Mouse (Mus musculus): ENCODE results near the gene Stmn1.

Gene Stmn1

GRCm38 (mm10) chr4:134468215-134468575, at the start of gene Stmn1:
Gene Stmn1 (plus strand): TSS chr4:134468320.
- DNase-seq (ENCODE audit: low read depth in 2 of 2, low spot score in 2 of 2): peak; percentile 73 to 80

- DNase-seq (ENCODE audit: low read depth in 2 of 2, low spot score in 2 of 2): no peak
Measured at GRCm38 (mm10) chr4:134421971-134422370, 46.1 kb upstream of the Stmn1 start.

DNA sequence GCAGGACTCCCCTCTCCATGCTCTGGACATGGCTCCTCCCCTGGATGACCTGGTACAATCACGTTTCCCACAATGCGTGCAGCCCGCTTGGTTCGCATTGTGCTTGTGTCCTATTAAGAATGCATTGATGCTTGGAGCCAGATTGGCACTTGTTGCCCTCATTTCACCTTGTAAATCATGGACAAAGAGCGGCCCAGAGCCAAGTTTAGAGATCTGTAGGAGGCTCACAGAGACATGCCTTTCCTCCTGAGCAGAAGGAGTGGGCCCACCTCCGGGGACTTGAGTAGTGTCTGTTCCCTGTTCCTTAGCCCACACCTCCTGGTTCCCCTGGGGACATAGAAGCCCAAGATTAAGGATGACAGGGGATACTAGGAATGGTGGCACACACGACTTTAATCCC, 44.2 kb upstream of the Stmn1 start:
- DNase-seq (ENCODE audit: low read depth in 2 of 2, low spot score in 2 of 2): no peak

DNA sequence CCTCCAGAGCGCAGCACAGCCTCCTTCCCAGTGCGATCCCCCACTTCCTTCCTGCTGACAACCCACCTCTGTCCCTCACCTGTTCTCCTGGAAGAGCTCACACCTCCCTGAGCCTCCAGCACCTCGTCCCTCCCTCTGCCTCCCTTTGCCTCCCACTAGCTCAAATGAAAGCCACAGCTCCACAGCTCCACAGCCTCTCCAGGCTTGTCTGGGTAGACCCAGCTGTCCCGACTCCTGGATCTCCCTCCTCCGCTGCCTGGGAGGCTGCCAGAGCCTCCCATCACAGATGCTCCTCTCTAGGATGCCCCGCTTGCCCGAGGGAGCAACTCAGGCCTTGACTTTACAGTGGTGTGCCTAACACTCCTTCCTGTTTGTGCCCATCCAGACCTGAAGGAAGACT, 43.0 kb upstream of the Stmn1 start:
- no peak for DNase-seq (ENCODE audit: low read depth in 2 of 2, low spot score in 2 of 2)

- DNase-seq (ENCODE audit: low read depth in 2 of 2, low spot score in 2 of 2): no peak
Measured at GRCm38 (mm10) chr4:134430381-134431004, 37.6 kb upstream of the Stmn1 start.

- no peak for DNase-seq (ENCODE audit: low read depth in 2 of 2, low spot score in 2 of 2)
Measured at GRCm38 (mm10) chr4:134432686-134433360, 35.3 kb upstream of the Stmn1 start.

DNA sequence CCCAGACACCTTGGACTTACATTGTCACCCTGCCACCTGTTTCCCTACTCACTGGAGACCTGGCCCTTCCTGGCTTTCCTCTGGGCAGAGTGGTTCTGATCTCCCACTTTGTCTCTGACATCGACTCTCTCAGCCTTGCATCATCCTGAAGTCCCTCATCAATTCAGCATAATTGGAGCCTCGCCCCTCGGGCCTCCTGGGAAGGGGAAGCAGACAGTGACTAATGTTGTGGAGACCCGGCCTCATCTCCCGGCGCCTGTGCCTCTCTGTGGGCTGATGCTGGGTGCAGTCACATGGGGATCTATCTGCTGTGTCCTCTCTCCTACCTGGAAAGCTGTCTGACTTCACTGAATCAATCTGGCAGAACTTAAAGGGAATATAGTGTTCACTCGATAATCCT, 31.9 kb upstream of the Stmn1 start:
- no peak for DNase-seq (ENCODE audit: low read depth in 2 of 2, low spot score in 2 of 2)

DNA sequence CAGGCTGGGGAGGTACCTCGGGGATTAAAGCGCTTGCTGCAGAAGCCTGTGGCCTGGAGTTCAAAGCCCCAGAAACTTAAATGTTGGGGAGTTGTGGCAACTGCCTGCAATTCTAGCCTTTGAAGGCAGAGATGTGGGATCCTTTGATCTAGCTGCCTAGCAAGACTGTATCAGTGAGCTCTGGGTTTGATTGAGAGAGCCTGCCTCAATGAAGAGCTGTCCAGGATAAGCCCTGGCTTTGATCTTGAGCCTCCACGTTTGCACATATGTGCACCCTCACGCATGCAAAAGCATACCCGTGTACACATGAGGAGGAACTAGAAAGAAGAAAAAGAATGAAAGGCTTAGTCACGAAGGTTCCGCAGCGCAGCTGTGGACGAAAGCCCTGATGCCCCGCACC, 31.5 kb upstream of the Stmn1 start:
- DNase-seq (ENCODE audit: low read depth in 2 of 2, low spot score in 2 of 2): peak in 1 of 2 experiments; percentile 10

GRCm38 (mm10) chr4:134439119-134439518, 29.0 kb upstream of the Stmn1 start:
- no peak for DNase-seq (ENCODE audit: low read depth in 2 of 2, low spot score in 2 of 2)

- no peak for DNase-seq (ENCODE audit: low read depth in 2 of 2, low spot score in 2 of 2)
Measured at GRCm38 (mm10) chr4:134439919-134440318, 28.2 kb upstream of the Stmn1 start.

DNA sequence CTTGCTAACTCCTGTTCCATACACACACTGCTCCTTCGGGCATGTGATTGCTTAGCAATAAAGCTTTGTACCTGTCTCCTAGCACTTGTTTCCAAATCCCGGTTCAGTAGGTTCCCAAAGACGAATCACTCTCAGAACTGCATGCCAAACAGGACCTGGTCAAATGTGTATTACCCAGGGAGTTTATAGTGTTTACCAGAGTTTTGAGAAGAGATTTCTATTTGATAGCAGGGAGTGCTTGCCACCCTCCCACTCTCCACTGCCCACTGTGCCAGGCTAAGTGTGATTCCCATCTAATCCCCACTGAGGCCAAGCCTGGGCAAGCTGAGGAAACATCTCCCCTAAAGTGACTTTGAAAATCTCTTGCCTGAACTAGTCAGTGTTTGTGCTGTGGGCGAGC, 25.9 kb upstream of the Stmn1 start:
- DNase-seq (ENCODE audit: low read depth in 2 of 2, low spot score in 2 of 2): no peak

DNA sequence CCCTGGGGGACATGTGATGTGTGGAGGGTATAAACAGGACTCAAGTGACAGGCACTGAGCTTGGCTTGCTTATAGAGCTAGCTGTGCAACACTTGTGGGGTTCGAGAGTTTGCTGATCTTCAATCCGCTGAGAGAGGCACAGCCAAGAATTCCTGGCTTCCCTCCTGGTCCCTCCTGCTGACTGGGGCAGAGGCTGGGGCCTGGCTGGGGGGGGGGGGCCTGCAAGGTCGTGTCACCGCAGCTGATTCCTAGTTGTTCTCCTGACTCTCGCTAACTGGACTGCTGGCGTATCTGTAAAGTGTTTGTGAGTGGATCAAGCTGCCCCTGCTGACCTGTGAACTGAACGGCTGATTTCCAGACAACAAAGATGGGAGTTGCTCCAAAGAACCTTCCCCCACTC, 24.5 kb upstream of the Stmn1 start:
- no peak for DNase-seq (ENCODE audit: low read depth in 2 of 2, low spot score in 2 of 2)

DNA sequence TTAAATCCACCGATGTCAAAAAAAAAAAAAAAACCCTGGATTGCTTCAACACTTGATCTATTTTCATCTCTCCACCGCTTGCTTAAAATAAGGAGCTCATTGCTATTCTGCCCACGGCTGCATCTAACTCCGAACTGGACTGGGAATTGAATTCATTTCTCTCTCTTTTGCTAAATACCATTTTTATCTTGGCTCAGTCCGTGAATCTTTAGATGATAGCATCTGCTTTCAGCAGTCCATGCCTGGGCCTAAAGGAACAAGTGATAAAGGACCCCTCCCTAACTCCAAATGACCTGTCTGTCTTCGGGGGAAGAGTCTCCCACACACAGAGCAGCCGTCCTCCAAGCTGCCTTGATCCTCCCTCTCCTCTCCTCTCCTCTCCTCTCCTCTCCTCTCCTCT, 23.2 kb upstream of the Stmn1 start:
- no peak for DNase-seq (ENCODE audit: low read depth in 2 of 2, low spot score in 2 of 2)

- DNase-seq (ENCODE audit: low read depth in 2 of 2, low spot score in 2 of 2): no peak
Measured at GRCm38 (mm10) chr4:134445489-134445888, 22.6 kb upstream of the Stmn1 start.

- DNase-seq (ENCODE audit: low read depth in 2 of 2, low spot score in 2 of 2): no peak
Measured at GRCm38 (mm10) chr4:134447966-134448365, 20.2 kb upstream of the Stmn1 start.

- DNase-seq (ENCODE audit: low read depth in 2 of 2, low spot score in 2 of 2): no peak
Measured at GRCm38 (mm10) chr4:134449595-134450391, 18.3 kb upstream of the Stmn1 start.

GRCm38 (mm10) chr4:134450392-134451195, 17.5 kb upstream of the Stmn1 start:
- no peak for DNase-seq (ENCODE audit: low read depth in 2 of 2, low spot score in 2 of 2)

GRCm38 (mm10) chr4:134451484-134451883, 16.6 kb upstream of the Stmn1 start:
- no peak for DNase-seq (ENCODE audit: low read depth in 2 of 2, low spot score in 2 of 2)

DNA sequence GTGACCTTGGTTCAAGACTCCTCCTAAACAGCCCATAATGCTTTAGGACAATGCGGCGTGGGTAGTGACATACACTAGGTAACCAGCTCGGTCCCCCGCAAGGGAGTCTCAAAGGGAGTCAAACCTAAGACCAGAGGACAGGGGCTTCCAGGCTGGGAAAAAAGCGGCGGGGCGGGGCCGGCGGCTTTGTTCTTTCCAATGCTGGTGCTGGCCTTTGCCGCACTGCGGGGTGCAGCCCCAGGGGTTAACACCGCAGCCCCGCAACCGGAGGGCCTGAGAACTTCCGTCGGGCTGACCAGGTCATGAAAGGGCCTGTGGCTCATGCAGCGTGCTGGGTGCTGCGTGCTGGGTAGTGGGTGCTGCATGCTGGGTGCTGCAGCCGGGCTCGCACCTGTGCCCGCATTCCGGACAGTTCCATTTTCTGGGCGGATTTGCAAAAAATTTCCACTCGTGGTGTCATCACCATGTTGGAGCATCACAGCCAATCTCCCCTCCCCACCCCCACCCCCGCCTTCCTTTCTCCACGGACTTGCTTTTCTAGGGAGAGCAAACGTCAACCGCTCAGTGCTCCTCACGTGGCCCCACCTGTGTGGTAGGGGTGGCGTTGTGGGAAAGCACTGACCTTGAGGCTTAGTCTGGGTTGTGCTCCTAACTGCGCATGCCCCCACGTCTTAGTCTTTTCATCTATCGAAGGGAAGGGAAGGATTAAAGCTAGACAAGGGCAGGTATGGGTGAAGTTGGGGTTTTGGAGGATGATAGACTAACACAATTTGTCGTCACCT, 14.3 kb upstream of the Stmn1 start:
- DNase-seq (ENCODE audit: low read depth in 2 of 2, low spot score in 2 of 2): no peak

- no peak for DNase-seq (ENCODE audit: low read depth in 2 of 2, low spot score in 2 of 2)
Measured at GRCm38 (mm10) chr4:134455310-134455709, 12.8 kb upstream of the Stmn1 start.
